Mouse (Mus musculus) frontal cortex, postnatal 25 days (tissue): ENCODE results near the gene Olfr901.
"Not testable (repeated sequence)": the region's sequence is repeated elsewhere in the genome, so short reads cannot be mapped to it uniquely, and the experiment has no call there.

Source experiments
- DNase-seq, 2 experiments: peaks; one replicate each; pipeline ENCODE4 v3.0.0; 2022; ENCODE audit warnings: low spot score in 2 of 2

Gene Olfr901

DNA sequence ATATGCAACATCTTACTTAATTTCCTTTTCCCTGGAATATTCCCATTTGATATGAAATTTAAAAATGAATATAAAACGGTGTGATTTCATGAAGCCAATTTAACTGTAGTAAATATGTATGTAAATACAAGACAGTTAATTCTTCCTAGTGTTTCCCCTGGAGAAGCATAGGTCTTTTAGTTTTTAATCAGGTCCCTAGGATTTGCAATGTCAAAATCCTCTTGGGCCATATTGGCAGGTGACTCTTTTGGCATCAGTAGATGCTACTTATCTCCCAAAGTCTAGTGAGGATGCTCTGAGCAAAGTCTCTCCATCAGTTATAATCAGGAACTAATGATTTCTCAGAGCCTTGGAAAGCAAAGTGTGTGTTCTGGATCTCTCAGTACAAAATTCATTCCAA, at the start of gene Olfr901:
Gene Olfr901 (plus strand): TSS at position 301 of the 400 bp plus-strand sequence.
- DNase-seq = no peak

DNA sequence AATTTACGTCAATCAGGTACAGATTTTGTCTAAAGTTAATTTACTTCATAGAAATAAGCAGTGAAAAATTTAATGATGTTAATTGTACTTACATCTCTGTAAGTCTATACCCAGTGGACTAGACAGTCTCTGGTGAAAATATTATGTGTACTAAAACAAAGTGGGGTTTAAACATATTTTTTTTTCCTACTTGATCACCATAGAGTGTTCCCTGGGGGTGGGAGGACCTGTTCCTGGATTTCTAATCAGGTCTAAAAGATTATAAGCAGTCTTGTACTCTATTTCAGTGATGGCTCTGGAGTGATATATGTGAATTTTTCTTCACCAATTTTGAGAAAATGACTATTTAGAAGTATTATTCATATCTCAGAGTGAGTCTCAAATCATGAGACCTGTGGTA, 27.9 kb upstream of the Olfr901 start, which contains the start of gene Olfr147:
Gene Olfr147 (plus strand): TSS at position 301 of the 400 bp plus-strand sequence.
- no peak for DNase-seq

DNA sequence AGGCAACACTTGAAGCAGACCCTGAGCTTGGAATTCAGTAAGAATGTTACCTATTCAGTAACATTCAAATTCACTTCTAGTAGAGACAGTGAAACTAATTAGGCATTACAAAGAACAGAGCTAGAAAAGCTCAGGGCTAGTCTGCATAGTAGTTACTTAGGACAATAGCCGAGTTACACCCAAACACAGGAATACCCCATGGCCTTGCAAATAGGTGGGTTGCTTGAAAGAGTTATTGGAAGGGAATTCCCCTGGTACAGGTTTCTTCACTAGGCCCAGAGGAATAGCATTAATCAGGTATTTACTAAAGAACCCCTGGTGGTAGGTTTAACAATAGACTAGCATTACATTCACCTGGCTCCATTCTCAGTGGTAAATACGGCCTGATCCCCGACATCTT, 21.8 kb upstream of the Olfr901 start:
- DNase-seq = not testable (repeated sequence)

DNA sequence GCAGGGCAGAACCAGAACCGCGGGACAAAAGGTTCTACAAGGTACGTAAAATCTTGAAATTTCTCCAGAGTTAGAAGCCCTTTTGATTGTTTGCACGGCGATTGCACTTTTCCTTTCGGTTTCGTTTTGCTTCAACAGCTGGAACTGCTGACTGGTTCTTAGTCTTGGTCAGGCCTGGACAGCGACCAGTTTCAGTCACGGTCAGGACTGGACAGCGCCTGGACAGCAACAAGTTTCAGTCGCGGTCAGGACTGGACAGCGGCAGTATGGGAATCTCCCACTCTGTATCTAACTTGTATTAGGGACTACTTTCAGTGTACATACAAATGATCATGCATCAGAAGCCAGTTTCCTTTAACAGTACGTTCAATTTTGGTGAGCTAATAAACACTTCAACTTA, 15.8 kb upstream of the Olfr901 start:
- not testable (repeated sequence) for DNase-seq

DNA sequence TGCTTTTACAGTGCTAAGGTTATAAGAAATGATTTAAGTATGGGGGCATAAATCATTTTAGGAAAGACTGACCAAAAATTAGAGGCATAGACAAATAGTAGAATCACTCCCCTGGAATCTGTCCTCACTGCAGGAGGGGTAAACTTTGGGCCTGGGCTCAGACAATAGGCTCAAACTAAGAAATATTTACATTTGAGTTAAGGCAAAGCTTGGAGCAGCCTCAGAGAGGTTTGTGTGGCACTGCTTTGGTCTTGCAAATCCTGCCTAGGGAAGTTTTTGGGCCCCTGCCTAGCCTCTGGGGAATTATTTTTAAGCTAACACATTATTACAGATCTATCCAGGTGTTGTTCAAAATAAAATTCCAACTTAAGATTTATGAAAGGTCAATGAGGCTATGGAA, 5.5 kb upstream of the Olfr901 start:
- DNase-seq = no peak

DNA sequence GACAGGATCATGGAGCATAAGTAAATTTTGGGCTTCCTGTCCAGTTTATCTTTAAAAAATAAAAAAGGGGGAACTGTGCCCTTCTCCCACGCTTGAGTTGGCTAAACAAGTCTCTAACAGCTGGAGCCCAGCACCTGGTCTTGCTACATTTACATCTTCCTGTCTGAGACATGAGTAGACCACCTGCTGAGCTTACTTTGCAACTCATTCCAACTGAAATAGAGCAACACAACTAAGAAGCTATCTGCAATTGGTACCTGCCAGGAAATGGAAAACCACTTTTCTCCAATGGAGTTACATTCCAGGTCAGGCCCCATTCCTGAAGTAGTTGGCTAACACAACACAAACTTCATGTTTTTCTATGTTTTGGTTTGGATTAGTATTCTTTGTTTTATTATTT, 2.2 kb upstream of the Olfr901 start:
- DNase-seq = no peak

DNA sequence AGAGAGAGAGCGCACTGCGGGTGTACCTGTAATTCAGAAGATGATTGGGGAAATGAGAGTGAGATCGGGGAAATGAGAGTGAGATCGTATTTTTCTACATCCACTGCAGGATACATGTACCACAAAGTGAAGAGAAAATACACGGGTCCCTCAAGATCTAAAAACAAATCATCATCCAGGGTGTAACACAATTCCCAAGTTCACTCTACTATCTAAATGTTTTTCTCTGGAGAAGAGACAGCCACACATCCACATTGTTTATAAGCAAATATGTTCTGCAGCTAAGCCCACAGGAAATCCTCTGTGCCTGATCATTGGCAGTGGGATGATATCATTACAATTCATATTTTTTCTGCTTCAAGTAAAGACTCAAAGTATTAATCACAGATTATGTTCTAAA, 18.1 kb downstream of the Olfr901 start, which contains the start of gene Olfr902:
Gene Olfr902 (plus strand): TSS at position 301 of the 400 bp plus-strand sequence.
- DNase-seq = no peak

DNA sequence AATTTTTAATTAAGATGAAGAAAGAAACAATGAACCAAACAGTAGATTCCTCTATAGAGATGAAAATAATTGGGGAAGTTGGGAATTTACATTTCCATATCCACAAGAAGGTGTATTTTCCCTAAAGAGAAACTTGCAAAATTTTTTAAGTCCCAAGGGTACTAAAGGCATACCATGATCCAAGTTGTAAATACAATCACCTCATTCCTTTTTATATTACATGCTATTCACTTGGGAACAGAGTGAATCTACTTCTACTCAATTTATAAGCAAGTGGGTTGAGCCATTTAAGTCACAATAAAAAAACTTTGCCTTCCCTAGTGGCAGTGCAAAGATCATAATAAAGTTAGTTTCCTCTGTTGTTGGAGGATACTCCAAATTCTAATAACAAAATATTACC, 33.6 kb downstream of the Olfr901 start, which contains the start of gene Olfr904:
Gene Olfr904 (plus strand): TSS at position 301 of the 400 bp plus-strand sequence.
- DNase-seq = no peak

DNA sequence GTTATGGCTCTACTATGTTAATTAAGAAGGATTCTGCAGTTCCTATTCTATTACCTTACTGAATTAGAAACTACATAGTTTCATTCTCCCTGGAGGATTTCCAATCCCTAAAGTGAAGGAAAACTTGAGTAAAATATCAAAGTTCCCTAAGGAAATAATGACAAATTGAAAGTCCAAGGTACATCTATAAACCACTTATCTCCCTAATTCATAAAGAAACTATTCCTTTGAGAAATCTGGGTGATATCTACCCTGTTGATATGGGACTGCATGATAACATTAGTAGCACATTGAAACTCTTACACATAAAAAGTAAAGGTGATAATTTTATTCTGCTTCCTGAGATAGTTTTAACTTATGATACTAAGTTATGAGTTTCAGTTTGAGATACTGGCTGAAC, 41.6 kb downstream of the Olfr901 start, which contains the start of gene Olfr905:
Gene Olfr905 (plus strand): TSS at position 301 of the 400 bp plus-strand sequence.
- no peak for DNase-seq
